Mouse (Mus musculus): ENCODE data around the gene Gm10577.

Gene Gm10577

DNA sequence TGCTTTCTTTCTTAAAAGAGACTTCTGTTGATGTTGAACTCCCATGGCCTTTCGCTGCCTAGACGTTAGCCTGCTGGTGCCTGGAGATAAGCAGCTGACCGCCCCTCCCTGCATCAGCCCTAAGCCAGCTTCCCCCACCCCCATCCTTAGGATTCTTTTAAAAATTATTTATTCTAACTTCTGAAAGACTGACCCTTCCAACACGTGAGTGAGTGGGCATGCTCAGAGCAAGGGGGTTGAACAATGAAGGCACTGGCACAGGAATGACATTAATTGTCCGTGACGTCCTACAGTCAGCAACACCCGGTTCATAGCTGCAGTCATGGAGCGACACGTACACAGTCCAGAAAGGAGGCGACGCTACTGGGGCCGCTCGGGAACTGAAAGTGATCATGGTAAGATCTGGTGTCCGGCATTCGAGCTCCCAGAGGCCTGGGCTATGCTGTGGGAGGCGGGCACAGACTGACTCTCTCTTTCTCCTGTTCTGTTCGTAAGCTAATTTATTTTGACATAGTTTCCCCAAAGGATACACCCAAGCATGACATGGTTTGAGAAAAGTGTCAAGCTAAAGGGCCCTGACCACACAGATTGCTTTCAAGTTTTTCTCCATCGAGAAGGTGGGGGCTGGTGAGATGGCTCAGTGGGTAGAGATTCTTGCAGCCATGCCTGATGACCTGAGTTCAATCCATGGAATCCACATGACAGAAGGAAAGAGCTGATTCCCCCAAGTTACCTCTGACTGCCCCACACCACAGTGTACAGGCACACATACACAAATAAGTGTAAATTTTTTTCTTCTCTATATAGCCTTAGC, 25.8 kb downstream of the Gm10577 start:
- no peak for DNase-seq

DNA sequence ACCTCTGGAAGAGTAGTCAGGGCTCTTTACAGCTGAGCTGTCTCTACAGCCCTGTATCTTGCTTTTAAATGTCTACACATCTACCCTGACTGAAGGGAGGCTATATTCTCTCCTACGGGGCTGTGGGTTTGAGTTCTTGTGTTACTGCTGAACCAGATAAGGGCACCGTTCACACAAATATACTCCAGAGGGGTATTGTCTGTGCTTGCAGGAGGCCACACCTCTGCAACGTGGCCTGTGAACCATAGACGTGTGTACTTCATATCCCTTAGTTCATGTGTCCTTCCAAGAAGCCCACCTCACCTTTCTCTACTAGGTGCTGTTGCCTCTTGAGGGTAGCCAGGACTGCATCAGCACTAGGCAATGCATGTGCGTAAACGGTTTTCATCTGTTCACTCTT, 28.4 kb downstream of the Gm10577 start:
- no peak for DNase-seq

DNA sequence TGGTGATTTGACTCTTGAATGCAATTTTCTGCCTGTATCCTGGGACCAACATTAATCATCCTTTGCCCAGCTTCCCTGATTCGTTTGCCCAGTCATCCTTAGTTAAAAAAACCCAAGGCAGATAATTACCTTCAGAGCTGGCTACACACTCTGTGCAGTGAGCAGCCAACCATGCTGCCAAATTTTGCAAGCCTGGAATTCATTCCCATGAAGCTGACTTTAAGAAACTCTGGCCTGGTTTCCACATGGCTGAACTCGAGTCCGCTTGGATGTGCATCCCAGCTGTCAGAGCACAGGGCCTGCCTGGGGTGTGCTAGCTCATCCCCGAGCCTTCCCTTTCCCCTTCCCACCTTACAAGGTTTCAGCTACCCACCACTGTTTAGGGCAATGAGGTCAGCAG, 29.5 kb downstream of the Gm10577 start:
- peak; percentile 53 for DNase-seq

DNA sequence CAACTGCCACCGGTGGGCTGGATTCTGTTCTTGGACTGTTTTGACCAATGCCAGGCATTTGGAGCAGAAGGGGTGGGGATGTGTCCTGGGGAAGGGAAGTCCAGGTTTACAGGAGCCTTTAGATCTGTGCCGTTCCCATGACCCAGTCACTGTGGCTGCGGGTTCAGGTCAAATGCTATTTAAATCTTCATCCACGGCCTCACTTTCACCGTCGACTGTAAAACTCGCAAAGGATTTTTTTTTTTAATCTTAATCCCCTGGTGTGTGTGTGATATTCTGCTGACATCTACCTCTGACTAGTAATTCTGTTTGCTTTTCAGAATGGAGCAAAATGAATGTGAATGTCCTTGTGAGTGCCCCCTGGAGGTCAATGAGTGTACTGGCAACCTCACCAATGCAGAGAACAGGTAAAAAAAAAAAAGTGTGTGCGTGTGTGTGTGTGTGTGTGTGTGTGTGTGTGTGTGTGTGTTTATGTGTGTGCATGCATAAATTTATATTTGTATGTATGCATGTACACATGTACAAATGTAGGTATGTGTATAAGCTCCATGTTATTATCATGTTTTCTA, 32.2 kb downstream of the Gm10577 start:
- DNase-seq = peak; percentile 20

DNA sequence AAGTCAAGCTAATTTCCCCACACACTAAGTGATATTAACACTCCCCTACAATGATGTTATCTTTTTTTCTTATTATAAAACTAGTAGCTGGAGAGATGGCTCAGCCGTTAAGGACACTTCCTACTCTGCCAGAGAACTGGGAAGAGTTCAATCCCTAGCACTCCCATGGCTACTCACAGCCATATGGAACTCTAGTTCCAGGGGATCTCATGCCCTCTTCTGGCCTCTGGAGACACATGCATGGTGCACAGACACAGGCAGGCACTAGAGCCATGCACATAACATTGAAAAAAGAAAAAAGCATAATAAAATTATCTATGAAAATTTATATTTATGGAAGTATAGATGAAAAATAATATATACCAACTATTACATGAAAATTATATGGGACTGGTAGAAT, 33.3 kb downstream of the Gm10577 start:
- DNase-seq = no peak

DNA sequence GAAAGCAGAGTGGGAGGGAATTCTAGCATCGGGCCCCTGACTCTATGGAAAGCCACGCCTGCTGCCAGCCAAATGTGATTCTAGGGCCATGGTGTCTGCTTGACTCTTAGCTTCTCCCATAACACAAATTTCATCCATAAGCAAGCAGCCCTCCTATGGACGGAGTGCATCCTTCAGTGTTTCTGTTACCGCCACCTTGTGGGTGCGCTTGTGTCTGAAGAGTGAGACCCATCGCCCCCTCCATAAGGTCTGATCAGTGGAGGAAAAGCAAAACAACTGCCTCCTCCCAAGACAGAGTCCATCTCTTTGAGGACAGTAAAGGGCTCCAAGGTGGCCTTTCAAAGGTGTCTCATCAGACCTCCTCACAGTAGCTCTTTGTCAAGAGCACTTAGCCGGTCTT, 43.0 kb downstream of the Gm10577 start:
- no peak for DNase-seq

DNA sequence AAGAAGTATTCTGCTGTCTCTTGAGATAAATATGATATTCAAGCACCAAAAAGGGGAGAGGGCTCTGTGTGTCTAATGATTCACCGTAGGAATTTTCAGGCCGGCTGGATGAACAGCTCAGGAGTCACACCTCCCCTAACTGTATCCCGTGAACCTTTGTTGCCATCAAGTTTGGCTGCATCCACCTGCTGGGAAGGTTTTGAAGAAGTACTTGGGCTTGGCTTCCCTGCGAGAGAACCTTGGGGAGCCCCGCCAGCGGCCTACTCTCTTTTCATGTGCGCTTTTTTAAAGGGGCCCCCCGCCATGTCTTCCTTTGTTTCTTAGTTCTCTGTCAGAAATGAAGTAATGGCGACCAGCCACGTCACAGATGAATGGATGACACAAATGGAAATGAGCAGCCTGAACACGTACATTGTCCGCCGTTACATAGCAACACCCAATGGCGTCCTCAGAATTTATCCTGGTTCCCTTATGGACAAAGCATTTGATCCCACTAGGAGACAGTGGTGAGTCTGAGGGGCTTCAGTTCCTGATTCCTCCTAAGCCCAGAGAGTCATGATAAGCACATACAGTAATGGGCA, 46.0 kb downstream of the Gm10577 start:
- no peak for DNase-seq

DNA sequence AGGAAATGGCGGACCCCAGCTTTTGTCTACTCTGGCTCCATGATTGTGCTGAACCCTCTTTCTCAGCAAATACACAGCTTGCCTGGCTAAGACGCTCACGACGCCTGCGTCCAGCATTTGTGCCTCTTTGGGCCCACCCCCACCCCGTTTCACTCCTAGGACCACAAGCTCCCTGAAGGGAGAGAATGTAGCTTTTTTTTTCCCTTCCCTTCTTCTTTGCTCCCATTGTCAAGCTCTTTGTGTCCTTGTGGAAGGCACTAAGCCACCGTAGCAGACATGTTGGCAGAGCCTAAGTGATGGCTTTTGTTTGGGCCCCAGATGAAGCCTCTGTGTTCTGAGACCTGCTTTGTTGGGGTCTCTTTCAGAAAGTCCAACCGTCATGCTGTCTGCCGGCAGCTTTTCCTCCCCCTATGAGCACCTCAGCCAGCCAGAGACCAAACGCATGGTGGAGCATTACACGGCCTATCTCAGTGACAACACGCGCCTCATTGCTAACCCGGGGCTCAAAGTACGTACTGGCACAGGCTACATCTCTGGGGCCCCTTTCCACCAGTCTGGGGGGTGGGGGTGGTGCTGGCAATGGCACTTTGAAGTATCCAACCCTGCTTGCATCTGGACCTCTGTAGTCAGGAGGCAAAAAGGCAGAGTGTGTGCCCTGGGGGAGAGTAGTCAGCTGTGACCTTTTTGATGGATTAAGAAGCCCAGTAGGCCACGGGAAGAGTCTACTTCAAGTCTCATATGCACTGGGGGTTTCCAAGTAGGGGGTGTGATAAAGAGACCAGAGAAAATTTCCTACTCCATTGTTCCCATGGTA, 46.6 kb downstream of the Gm10577 start:
- no peak for DNase-seq

Measured in kidney, adult 18-20 months (tissue).